Mouse (Mus musculus): ENCODE results near the gene Esp31. TPM values are rescaled to one million over a fixed set of nuclear protein-coding genes. Genes with fewer than 3 reads are reported as not detected.

Gene Esp31
- polyA plus RNA-seq (2012; rRNA removed) = not detected in 2 replicates

DNA sequence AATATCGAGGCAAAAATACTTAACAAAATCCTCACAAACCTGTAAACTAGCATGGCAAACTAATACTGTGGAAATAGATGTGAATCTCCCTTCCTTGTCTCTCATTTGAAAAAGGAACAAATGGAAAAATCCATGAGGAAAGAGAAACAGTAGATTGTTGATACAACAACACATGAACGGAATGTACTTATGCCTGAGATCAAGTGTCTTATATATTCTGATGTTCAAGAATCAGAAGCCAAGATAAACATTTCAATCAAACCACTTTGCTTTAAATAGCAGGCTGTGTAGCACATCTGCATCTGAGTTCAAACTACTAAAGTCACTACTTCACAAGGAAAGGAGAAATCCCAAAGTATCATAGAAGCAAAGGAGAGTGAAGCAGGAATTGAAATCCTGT is at the start of gene Esp31:
Esp31 (plus strand) TSS at position 301 of the 400 bp plus-strand sequence.
- Histone ChIP-seq H3K36me3 (ENCODE audit: control insufficient read depth, insufficient read depth, low read length) (no peaks in the 10 kb centered on the region), H3K4me3 (ENCODE audit: control insufficient read depth, low read depth, low read length) (no peak within 1 kb of the TSS), H3K4me1 (ENCODE audit: control insufficient read depth, insufficient read depth, low read length) (no peaks in the 10 kb centered on the region), H3K27me3 (ENCODE audit: control insufficient read depth, insufficient read depth, low read length) (no peaks in the 10 kb centered on the region), H3K27ac (ENCODE audit: control insufficient read depth, insufficient read depth, low read depth, low read length) (no peak within 1 kb of the TSS)
- TF ChIP-seq POLR2A (IDR thresholded peaks at IDR 0.05; ENCODE audit: control insufficient read depth, low read depth, low read length) (no peak), CTCF (IDR thresholded peaks at IDR 0.05; ENCODE audit: control insufficient read depth, insufficient read depth, insufficient replicate concordance, low read depth, low read length) (no peak)

Other genes starting within 250 kb of the Esp31 start
- not detected in 2 replicates for gene Esp36, start 219.3 kb upstream of the Esp31 start, polyA plus RNA-seq (2012; rRNA removed)
- gene Esp34, start 85.3 kb upstream of the Esp31 start, polyA plus RNA-seq (2012; rRNA removed) = not detected in 2 replicates